Mouse (Mus musculus): ENCODE measurements around the gene Uchl5.

Gene Uchl5

DNA sequence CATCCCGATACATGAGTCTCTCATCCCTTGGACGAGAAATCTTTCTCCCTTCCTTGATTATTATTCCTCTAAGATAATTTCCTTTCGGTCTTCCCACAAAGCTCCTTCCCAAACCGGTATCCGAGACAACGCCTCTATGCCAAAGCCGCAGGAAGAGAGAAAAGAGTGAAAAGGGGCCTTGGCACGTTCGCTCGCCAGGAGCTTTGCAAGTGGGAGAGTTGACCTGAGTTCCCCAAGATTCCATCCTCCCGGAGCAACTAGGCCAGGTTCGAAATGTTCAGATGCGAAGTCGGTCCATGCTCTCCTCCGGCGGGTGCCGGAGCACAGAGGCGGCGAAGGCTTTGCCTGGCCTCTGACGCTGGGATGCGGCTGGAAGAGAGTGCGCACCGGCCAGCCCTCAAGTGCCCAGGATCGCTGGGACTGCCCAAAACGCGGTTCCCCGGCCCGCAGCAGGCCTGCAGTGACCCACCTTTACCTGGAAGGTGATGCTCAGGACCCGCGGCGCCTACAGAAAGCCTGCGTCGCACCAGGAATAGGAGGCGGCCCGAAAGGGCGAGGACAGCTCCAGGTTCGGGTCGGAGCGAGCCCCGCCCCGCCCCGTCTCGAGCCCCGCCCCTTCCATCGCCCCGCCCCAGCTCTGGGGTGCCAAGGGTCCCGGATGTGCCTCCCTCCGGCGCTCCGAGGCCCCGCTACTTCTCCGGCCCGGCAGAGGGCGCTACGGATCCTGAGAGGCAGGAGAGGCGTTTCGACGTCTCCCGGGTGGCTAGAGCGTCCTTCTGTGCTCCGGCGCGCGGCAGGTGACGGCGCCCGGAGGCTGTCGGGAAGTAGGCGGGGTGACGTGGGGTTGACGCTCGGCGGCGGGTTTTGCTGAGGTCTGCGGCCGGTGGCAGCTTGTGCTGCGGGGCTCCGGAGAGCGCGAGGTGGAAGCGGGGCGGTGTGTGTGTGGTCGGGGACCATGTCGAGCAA is at the start of gene Uchl5, which contains the start of gene Trove2:
Gene Uchl5, plus strand, starts transcription at position 827 of the 966 bp plus-strand sequence.
Gene Trove2, minus strand, starts transcription at position 623 of the 966 bp plus-strand sequence.
- DNase-seq, result peak; percentile 97 to 99

DNA sequence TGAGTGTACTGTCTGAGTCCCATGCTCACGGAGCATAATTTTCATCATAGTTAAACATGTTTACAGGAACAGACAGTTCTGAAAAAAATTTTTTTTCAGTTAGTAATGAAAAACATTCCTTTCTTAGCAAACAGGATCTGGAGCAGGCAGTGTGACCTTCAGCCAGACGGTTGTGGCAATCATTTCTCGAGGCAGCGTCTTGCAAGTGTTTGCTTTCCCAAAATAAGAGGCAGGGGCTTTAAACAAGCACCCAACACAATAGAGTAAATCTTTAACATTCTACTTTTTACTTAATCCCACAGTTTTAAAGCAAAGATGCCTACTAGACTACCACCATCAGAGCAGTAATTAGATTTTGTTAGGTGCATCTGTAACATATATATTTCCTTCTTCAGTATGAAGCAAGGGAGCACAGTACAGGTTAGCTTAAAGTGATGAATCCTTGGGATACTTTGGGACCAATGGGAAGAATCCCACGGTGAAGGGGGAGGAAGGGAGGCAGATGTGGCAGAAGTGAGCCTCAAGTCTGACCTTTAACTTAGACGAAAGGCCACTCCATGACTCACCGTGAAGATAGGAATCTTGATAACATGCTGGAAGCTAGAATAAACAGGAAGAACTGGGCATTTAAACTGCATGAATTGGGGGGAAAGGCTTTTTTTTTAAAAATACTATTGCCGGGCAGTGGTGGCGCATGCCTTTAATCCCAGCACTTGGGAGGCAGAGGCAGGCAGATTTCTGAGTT is 49.2 kb upstream of the Uchl5 start:
- no peak for DNase-seq

DNA sequence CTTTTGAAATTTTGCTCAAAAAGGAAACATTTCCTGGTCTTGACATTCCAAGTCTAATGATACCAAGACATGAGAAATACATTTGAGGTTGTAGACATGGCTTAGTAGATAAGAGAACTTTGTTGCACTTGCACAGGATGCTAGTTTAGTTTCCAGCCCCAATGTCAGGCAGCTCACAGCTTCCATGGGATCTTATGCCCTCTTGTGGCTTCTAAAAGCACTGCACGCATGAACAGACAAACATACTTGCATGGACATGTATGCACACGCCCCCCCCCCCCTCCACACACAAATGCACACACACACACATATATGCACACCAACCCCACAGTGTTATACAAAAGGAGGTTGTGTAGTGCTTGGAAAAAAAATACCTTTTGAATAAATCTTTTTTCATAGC is 46.2 kb upstream of the Uchl5 start:
- DNase-seq, result no peak

DNA sequence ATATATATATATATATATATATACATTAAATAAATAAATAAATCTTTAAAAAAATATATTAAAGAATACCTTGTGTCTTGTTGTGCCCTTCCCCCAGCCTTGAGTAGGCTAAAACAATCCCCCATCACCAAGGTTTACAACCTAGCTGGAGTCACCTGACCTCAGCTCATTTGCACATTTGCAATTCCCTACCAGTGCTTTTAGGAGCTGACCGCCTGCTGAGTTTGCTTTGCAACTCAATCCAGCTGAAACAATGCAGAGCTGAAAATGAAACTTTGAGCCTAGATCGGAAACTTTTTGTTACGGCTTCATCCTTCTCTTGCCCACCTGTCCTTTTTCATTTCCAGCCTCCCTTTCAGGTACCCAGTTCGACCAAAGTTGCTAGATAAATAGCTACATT is 45.4 kb upstream of the Uchl5 start:
- DNase-seq, result no peak

DNA sequence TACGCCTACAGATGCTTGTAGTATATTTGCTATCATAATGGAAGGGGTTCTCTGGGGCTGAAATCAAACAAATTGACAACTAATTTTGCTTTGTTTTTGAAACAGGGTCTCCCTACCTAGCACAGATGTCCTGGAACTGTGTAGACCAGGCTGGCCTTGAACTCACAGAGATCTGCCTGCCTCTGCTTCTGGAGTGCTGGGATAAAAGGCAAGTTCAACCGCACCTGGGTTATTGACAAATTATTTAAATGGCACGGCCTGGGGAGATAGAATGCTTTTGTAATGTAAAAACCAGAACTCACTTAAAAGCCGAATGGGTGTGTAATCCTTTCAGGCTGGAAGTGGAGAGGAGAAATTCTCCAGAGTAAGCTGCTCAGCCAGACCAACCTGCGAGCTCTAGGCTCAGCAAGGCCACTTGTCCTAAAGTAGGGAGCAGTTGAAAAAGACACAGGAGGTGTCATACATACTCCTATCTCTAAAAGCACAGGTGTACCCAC is 43.1 kb upstream of the Uchl5 start:
- DNase-seq, result no peak

DNA sequence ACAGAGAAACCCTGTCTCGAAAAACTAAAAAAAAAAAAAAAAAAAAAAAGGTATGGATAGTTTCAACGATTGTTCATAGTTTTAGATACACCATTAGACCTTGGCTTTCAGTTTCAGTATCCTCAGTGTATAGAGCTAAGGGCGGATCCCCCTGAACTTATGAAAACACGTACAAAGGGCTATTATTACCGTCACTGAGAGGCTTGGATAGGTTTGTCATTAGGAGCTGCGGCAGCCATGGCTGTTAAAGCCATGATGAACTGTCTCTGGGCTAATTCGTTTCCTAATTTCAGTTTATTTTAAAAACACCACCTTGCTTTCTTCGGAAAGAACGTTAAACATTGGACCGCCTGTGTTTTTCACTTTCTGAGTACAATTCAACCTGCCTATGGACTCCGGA is 38.3 kb upstream of the Uchl5 start:
- DNase-seq, result no peak

DNA sequence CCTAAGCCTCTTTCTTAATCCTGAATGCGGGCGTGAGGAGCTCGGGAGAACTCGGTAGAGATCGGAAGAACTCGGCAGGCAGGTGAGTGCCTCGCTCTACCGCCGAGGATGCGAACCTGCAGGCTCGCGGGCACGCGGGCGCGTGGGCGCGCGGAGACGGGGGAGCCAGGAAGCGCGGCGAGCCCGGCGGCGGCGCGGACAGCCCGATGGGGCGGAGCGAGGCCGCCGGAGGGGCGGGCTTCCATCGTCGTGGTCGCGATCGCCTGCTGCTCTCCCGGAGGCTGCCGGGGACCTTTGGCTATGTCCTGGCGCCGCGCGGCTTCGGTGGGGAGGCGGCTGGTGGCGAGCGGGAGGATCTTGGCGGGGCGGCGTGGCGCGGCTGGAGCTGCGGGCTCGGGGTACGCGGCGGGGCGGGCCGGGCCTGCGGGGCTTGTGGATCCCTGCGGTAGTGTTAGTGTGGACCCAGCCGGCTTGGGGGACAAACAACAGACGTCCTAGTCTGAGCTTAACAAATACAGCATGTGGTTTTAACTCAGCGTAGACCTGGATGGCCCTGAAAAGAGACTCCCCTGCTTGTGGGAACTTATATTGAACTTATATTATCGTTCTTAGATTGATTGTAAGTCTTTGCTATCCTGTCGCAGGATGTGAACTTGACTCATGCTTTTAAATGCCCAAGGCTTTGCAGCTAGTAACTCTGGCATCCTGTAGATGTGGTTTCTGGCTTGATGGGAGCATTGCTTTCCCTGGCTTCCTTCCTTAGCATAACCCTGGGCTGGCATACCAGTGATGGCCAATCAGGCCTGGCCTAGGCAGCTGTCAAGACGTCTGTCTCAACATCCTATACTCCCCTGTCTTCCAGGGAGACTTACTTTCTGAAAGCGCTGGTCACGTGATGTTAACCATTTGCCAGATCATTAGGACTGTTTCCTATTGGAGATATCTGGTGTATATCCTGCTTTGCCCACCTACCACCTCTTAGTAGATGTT is 37.4 kb upstream of the Uchl5 start:
- peak; percentile 96 to 98 for DNase-seq

DNA sequence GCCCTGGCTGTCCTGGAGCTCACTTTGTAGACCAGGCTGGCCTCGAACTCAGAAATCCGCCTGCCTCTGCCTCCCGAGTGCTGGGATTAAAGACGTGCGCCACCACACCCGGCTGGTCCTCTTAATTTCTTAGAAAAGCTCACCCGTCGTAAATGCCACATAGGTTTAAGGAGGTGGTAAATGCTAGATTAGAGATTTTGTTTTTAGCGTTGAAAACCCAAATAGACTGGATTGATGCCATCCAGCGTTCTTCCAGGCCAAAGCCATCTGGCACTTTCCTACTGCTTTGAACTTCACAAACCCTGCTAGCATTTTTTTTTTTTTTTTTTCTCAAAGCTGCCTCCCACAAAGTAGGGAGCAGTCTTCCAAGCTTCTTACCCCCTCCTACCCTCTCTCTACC is 36.5 kb upstream of the Uchl5 start:
- peak; percentile 22 to 26 for DNase-seq

DNA sequence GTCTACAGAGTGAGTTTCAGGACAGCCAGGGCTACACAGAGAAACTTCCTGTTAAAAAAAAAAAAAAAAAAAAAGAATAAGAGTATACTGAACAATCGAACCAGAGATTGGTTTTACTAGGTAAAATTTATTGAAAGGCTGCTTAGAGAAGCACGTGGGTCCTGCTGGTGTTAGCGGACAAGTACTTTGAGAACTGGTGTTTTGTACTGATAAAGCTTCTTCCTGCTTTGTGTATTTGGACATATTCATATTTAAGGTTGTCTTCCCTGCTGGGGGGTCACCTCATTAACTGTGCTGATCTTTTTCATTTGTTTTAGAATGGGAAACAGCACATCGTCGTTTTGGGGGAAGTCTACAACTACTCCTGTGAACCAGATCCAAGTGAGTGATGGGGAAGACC is 35.7 kb upstream of the Uchl5 start:
- no peak for DNase-seq

DNA sequence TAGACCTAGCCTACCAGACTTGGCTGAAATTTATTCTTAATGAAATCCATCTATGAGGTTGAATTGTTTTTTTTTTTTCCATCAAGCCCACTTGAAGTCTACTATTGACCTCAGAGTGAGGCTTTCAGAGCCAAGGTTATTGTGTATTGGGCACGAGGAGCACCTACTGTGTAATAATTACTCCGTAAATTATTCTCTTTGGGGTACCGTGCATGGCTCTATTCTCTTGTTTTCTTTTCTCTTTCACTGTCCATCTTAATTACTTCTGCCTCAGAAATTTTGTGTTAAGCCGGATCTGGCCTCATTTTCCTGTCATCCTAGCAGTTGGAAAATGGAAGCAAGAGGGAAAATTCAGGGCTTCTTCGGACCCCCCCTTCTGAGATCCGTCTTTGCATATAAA is 34.9 kb upstream of the Uchl5 start:
- DNase-seq, result no peak

DNA sequence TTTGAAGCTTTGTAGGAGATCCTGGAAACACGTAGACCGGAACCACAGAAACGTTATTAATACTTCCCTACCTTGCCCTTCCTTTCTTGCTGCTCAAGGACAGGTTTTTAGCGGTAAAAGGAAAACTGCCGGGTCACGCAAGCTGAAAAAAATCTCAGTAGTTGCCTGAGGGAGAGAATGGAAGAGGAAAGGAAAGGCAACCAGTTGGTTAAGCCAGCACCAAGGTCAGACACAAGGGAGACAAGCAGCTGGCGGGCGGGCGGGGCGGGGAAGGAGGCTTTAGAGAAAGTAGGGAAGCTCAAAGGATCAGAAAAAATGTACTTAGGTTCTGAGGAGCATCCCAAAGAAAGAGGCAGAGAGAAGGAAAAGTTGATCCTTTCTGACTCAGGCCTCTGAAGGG is 31.2 kb upstream of the Uchl5 start:
- DNase-seq, result no peak

DNA sequence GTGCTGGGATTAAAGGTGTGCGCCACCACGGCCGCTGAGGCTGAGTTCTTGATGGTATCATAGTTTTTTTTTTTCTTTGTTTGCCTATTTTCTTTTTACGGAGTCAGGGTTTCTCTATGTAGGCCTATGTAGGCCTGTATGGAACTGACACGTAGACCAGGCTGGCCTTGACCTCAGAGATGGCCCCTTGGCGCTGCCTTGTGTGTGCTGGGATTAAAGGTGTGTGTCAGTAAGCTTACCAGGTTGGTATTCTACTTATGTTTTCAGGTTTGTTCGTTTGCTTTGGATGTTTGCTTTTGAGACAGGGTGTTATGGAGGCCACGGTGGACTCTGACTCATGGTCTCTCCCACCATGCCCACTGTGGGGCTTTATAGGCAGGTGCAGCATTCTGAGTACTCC is 14.9 kb upstream of the Uchl5 start:
- DNase-seq, result no peak

DNA sequence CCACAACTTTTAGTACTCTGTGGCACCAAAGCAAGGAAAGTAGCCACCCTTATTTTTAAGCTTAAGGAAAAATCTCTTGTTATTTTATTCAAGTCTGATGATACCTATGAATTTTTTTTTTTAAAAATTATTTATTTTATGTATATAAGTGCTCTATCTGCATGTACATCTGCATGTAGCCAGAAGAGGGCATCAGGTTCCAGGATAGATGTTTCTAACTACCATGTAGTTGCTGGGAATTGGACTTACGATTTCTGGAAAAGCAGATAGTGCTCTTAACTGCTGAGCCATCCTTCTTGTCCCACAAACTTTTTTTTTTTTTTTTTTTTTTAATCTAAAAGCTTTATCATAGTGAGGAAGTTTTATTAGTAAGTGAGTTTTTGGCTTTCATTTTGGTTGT is 12.6 kb upstream of the Uchl5 start:
- no peak for DNase-seq

DNA sequence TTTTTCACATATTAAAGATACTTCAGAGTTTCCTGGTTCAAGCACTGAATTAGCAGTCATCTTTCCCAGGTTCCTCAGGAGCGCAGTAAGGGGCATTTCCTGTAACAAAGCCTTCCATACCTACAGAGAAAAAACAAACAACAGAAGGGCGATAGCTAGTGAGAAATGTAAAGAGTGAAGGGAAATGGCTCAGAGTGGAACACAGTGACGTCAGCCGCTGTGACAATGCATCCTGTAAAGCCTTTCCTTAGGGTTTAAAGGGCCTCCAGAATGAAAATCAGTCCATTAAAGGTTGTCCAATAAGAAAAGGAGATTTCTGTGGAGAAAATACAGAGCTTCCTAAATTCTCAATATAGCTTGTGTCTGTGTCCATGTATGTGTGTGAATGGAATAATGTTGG is 11.3 kb upstream of the Uchl5 start:
- no peak for DNase-seq

DNA sequence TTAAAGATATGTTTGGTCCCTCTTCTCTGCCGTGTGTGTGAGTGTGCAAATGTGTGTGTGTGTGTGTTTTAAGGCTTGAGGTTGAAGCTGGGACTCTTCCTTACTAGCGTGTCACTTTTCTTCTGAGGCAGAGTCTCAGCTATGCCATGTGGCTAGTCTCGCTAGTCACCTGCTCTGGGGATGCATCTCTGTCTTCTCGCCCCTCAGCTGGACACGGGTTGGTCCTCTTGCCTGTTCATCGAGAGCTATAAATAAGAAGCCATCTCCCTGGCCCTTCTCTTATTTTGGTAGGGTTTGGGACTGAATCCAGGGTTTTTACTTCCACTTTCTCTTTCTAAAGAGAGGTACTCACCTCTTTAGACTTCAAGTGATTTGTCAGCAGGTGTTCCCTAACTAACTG is 10.8 kb upstream of the Uchl5 start:
- no peak for DNase-seq

DNA sequence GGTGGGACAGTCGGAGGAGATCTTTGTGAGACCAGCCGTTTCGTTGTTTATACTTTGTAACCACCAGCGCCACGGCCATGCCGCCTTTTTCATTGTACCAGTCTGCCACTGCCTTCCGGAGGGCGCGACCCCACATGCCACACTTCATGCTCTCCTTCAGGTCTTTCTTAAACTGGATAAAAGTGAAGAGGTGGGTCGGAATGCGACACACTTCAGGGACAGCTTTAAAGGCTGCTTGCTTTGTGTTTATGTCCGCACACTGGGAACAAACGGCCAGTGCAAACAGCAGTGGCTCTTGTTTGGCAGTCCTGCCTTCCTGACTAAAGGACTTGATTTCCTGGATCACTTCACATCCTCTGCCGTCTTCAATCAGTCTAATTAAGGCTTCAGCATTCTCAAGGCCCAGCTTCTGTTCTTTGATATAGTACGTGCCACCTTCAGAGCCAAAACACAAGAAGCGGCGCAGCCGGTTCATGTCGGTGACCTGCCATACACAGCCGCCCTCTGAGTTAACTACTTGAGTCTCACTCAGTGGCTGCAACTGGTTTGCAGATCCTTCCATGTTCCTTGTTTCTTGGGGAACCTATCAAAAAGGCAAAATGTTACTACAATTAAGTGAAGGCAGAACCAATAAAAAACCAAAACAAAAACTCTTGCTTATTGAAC is 6.5 kb upstream of the Uchl5 start:
- no peak for DNase-seq

DNA sequence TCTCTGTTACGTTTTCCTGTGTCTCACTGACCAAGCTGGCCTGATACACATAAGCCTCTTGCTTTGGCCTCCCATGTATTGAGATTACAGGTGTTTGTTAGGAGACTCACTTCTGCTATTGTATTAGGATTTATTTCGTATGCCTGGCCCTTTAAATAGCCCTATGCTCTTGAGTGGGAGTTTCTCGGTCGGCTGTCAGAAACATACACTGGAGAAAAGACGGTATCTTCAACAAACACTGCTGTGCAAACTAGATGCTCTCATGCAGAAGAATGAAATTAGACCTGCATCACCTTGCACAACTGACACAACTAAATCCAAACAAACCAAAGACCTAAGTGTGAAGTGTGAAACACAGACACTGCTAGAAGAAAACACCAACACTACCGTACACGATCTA is 4.0 kb upstream of the Uchl5 start:
- no peak for DNase-seq

DNA sequence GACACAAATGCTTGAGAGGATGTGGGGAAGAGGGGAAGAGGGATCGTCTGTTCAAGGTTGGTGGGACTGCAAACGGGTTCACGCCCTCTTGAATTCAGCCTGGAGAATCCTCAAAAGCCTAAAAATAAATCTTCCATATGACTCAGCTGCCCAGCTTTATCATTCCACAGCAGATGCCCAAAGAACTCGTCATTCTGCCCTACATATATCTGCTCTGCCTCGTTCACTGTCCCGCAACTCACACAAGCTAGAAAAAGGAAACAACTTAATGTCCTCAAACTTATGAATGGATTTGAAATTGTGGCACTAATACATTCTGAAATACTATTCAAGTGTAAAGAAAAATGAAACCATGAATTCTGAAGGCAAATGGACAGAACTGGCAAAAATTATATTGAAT is 3.2 kb upstream of the Uchl5 start:
- no peak for DNase-seq

DNA sequence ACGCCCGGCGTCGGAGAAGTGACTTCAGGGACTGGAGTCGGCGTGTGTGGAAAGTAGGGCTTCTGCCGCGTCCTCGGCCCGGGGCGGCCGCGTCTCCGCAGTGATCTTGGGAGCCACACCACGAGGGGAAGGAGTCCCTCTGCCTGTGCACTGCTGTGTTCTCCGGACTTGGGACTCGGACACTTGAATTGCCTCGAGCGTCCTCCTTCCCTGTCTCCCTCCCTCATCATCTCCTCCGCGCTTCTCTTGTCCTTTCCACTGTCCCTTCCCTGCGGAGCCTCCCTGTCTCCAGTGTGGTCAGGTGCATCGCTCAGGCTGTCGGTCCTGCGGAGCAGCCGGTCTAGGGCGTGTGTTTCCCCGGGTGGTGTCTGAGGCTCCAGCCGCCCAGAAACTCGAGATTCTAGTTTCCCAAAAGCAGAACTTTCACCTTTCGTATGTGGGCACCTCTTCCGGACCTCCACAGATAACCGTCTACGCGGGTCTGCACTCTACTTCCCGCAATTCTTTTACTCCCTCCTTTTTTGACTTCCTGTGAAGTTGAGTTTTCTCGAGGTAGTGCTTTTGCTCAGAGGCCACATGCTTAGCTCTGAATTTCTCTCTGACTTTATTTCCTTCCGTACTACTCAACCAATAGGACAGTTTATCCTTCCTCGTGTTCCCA is 616 bp downstream of the Uchl5 start:
- no peak for DNase-seq

DNA sequence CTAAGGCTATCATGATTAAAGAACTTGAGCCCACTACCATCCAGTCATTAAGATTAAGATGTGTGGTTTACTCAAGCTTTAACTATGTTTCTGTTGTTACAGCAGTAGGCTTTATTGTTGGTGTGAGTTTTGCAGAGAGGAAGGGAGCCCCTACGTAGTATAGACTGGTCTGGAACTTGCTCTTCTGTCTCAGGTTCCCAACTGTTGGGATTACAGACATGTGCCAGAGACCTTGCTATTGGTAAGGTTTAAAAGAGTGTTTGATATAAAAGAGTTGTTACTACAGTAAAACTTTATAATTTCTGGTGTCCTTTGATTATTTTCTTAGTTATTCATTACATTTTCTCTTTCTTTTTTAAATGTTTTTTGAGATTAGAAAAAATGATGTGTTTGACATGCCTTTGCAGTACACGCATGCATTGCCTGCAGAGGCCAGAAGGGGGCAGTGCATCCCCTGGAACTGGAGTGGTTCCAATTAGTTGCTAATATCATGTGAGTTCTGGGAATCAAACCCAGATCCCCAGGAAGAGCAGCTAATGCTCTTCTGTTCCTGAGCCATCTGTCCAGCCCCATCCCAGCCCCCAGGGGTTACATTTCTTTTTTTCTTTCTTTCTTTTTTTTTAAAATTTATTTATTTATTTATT is 11.6 kb downstream of the Uchl5 start:
- DNase-seq, result peak in 1 of 2 experiments; percentile 23

DNA sequence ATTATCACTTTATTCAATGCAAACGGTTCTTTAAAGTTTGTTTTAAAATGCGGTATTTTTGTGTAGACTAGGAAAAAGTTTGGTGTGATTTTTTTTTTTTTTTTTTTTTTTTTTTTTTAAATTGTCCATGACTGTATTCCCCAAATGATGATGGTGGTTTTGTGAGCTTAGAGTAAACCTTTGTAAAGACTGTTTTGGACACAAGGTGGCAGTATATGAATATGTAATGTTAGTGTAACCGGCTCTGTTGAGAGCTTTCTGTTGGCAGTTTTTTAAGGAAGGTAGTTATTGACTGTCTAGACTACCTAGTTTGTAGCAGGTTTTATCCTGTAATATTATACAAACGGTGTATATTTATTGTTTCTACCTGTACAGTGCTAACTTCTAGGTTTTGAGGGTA is 26.5 kb downstream of the Uchl5 start:
- DNase-seq, result peak; percentile 7 to 11

All from cerebellum, adult 18-20 months (tissue).